Mouse (Mus musculus): Measurements from ENCODE around the gene Ptprn2. TPM values are rescaled to one million over a fixed set of nuclear protein-coding genes. Genes with fewer than 3 reads are reported as not detected.

Ptprn2 gene
- total RNA-seq, 2 experiments from 2014 or later, result not detected

DNA sequence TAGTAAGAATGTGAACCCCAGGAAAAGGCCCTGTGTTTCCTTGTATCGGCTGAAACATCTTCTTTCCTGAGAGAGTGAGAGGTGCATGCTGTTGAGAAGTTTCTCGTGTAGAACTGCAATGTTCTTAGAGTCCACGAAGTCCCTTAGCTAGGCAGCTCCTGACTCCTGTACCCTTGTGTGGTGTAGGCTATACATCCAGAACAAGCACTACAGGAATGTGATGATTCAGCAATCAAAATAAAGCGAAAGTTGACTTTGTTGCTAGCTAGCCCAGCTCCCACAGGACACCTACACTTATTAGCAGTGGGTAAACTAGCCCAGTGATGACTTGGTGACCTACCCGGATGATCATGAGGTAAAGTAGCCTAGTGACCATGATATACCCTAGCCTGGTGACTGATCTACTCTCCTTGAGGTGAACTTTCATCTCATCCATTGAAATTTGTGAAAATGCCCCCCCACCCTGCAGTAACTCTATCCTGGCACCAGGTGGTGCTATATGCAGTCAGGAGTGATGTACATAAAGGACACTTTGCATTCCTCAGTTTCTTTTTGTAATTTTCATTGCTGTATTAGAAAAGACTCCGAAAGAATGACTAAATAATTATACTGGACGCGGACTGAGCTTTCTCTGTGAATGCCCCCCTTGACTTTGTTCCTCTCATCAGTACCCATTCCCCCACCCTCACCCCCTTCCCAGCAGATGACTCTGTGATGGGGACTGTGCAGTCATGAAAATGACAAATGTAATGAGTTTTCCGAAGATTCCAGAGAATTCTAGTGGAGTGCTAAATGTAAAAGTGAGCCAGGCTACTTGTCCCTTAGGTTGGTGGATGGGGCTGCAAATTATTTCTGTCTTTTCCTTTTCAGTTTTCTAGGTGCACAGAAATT lies 140.1 kb downstream of the Ptprn2 start:
- intact Hi-C loops (cut with DNase I), result loop anchor here (10.0 kb wide), 1 partner anchor 729 kb away; no protein-coding TSS in a partner anchor
- no peak for DNase-seq (ENCODE audit: low spot score)

- intact Hi-C loops (cut with DNase I), result loop anchor here (10.0 kb wide), 1 partner anchor 726 kb away; no protein-coding TSS in a partner anchor
- DNase-seq (ENCODE audit: low spot score), result no peak
Measured at GRCm38 (mm10) chr12:116628992-116629391, 143.5 kb downstream of the Ptprn2 start.

DNA sequence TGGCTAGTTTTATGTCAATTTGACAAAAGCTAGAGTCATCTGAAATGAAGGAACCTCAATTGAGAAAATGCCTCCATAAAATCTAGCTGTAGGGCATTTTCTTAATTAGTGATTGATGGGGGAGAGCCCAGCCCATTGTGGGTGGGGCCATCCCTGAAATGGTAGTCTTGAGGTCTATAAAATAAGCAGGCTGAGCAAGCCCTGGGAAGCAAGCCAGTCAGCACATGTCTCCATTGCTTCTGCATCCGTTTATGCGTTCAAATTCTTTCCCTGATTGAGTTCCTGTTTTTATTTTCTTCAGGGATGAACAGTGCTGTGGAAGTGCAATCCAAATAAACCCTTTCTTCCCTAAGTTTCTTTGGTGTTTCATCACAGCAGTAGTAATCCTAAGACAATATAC lies 152.0 kb downstream of the Ptprn2 start:
- DNase-seq (ENCODE audit: low spot score), result no peak
- intact Hi-C loops (cut with DNase I), result no loop called here

DNA sequence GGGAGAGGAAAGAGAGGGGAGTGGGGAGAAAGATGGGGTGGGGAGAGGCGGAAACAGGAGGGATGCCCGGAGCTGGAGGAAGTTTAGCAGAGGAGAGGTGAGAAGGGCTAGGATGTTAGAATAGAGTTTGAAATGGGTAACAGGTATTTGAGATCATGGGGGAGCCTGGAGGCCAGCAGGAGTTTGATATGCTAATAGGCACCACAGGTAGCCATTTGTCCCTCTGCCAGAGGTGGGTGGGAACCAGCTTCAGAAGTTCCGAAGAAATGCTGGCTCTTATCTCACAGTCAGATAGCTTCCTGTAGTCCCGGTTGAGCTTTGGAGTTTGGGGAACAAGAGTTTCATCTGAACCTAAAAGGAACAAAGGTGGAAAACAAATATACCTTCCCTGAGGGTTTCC lies 155.4 kb downstream of the Ptprn2 start:
- intact Hi-C loops (cut with DNase I), result loop anchor here (10.0 kb wide), 1 partner anchor 684 kb away; no protein-coding TSS in a partner anchor
- no peak for DNase-seq (ENCODE audit: low spot score)

DNA sequence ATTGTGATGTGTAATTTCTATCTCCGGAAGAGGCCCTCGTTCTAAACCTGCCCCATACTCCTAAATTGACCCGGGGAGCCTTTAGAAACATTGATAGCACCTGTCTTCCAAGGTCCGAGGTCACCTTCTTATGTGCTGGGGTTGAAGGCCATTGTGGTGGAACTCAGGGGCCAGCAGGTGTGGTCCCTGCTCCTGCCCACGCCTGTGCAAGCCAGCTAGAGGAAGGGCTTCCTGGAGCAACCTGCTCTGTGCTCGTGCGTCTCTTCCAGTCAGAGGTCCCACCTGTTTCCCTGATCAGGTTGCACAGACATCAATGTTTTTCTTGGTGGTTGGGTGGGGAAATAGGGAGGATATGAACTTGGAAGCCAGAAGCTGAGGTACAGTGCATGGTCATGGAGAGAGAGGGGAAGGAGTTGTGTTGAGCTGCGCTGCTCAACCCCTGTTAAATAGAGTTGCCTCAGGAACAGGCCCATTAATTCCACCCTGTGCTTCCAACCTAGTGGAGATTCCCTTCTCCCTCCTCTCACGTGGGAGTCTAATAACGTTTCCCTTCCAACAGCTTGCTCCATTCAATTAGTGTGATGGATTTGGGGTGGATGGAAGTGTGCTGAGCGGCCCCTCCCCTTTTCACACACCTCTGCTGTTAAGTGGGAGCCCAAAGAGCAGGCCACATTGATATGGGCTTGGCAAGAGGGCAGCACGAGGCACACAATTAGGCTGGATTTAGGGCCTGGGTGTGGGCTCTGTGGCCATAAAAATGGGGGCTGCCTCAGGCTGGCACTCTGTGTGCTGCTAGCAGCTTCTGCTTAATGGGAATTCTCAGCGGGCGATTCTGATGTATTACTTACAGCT lies 156.0 kb downstream of the Ptprn2 start:
- intact Hi-C loops (cut with DNase I), result loop anchor here (10.0 kb wide), 1 partner anchor 683 kb away; no protein-coding TSS in a partner anchor

DNA sequence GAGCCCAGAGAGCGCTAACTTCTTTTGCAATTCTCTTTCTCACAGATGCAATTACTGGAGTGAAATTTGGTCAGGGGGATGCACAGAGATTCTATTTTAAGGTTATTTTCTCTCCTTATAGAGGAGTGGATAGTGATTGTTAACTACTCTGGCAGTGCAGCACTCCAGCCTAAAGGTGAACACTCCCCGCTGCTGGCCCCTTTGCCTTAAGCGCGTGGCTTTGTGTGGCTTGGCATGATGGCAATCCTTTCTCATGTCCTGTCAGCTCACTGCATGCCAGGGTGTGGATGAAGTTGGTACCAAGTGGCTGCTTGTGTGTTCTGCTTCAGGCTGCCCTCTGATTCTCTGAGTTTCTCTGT lies 156.7 kb downstream of the Ptprn2 start:
- DNase-seq (ENCODE audit: low spot score), result no peak
- intact Hi-C loops (cut with DNase I), result loop anchor here (10.0 kb wide), 1 partner anchor 683 kb away; no protein-coding TSS in a partner anchor

More for the DNA sequence above, 156.0 kb downstream of the Ptprn2 start:
- DNase-seq (ENCODE audit: low spot score), result no peak

DNA sequence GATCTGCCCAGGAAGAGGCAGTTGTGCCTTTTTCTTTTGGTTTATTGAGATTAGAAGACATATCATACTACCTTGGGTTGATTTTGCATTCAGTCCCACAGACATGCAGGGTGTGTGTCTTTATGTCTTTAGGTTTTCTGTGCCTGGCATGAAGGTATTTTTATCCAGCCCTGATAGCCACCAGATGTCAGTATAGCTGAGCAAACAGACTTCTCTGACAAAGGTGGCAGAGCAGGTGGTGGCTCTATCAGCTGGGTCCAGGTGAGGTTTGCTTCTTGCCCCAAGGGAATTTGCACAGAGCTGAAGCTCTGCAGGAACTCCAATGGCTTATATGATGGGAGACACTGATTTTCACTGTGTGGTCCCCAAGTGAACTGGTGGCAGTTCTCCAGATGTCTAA lies 161.3 kb downstream of the Ptprn2 start:
- intact Hi-C loops (cut with DNase I), result loop anchor here (10.0 kb wide), 1 partner anchor 678 kb away; no protein-coding TSS in a partner anchor

DNA sequence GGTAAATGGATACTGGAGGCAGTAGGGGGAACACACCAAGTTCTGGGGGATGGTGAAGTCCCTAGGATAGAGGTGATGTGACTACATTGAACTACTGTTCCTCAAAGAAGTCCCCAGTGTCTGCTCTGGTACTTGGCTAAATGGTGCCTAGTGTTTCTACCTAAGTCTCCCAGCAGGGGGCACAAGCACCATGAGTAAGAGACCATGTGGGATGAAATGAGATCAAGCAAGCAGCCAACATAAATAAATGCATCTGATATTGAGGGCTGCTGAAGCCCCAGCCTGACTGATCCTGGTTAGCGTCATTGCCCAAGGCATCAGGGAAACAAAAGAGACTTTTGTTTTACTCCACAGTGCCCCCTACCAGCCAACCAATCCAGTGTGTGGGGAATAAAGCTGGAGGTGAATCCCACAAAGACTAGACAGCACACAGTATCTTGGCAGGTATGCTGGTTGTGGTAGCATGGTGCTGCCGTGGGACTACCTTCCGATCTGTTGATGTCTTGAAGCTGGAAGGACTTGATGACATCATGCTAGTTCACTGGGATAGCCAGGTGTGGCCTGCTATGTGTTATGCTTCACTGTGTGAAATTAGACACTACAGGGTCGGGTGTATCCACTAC lies 163.2 kb downstream of the Ptprn2 start:
- DNase-seq (ENCODE audit: low spot score), result no peak
- intact Hi-C loops (cut with DNase I), result loop anchor here (10.0 kb wide), 1 partner anchor 676 kb away; no protein-coding TSS in a partner anchor

More for the DNA sequence above, 161.3 kb downstream of the Ptprn2 start:
- no peak for DNase-seq (ENCODE audit: low spot score)

DNA sequence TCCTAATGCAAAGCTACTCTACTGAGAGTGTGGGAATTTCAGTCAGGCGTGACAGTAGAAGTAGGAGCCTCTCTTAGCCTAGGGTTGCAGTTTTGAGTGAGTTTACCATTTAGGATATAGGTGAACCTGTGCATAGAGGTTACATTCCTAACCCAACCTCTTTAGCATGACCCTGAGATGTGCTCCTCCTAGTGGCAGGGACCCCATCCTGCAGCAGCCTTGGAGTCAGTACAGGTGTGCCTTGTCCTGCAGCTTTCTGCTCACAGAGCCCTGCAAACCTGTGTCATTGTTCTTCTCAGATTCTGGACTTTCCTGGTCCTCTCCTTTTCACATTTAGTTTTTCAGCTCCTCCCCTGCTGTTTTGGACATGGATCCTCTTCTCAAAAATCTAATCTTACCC lies 168.2 kb downstream of the Ptprn2 start:
- DNase-seq (ENCODE audit: low spot score), result no peak
- intact Hi-C loops (cut with DNase I), result no loop called here

DNA sequence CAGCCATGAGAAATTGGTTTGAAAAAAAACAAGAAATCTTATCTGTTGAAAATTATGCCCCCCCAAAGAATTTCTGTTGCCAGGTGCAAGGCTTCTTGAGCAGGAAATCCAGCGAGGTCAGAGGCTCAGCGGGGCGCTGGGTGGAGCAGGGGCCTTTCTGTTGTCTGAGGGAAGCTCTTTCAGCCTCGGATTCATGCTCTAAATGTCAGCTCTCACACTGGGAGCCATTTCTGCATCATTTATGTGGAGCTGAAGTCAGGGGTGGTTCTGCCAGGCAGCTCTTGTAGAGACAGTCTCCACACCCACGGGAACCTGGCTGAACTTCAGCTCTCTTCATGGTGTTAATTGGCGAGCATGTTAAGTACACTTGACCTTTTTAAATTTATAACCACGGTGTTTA lies 174.6 kb downstream of the Ptprn2 start:
- DNase-seq (ENCODE audit: low spot score), result no peak
- intact Hi-C loops (cut with DNase I), result no loop called here

DNA sequence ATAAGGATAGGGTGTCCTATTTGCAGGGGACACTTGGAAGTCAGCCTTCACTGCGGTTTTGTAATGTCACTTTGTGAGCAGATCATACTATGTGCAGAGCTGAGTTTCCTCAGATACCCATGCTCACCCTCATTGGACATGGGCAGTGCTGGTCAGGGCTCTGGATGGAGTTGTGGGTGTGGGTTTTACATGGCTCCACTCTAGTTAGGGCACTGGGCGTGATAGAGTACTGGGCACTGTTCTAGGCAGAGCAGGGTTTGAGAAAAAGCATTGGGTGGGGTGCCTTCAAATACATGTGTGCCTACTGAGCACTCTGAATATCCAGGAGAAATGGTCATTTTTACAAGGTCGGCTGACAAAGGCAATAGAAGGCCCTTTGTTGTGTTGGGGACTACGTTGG lies 175.5 kb downstream of the Ptprn2 start:
- intact Hi-C loops (cut with DNase I), result no loop called here

GRCm38 (mm10) chr12:116677701-116678100 lies 192.2 kb downstream of the Ptprn2 start:
- intact Hi-C loops (cut with DNase I), result no loop called here
- DNase-seq (ENCODE audit: low spot score), result no peak

More for the DNA sequence above, 175.5 kb downstream of the Ptprn2 start:
- no peak for DNase-seq (ENCODE audit: low spot score)

- no peak for DNase-seq (ENCODE audit: low spot score)
- intact Hi-C loops (cut with DNase I), result no loop called here
Measured at GRCm38 (mm10) chr12:116689832-116690231, 204.3 kb downstream of the Ptprn2 start.

DNA sequence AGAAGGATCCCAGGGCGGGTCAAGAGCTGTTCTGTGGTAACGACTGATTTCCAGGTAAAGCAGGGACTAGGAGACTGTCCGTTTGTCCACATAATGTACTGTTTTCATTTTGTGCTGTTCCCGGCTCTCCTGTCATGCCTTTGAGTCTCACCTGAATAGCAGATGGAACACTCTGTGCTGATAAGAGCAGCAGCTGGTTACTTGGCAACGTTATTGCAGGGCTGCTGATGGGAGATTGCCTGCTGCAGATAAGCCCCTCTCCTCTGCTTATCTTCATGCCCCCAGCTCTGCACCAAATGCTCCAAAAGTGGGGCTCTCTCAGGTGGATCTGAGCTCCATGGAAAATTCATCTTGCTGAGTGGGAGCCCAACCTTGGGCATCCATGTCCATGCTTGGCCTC lies 224.0 kb downstream of the Ptprn2 start:
- DNase-seq (ENCODE audit: low spot score), result no peak
- intact Hi-C loops (cut with DNase I), result no loop called here

- DNase-seq (ENCODE audit: low spot score), result no peak
- intact Hi-C loops (cut with DNase I), result no loop called here
Measured at GRCm38 (mm10) chr12:116710716-116711115, 225.2 kb downstream of the Ptprn2 start.

- intact Hi-C loops (cut with DNase I), result no loop called here
- DNase-seq (ENCODE audit: low spot score), result no peak
Measured at GRCm38 (mm10) chr12:116711133-116711532, 225.6 kb downstream of the Ptprn2 start.

- intact Hi-C loops (cut with DNase I), result no loop called here
- no peak for DNase-seq (ENCODE audit: low spot score)
Measured at GRCm38 (mm10) chr12:116713096-116713495, 227.6 kb downstream of the Ptprn2 start.

GRCm38 (mm10) chr12:116721062-116721461 lies 235.5 kb downstream of the Ptprn2 start:
- intact Hi-C loops (cut with DNase I), result no loop called here
- DNase-seq (ENCODE audit: low spot score), result no peak

DNA sequence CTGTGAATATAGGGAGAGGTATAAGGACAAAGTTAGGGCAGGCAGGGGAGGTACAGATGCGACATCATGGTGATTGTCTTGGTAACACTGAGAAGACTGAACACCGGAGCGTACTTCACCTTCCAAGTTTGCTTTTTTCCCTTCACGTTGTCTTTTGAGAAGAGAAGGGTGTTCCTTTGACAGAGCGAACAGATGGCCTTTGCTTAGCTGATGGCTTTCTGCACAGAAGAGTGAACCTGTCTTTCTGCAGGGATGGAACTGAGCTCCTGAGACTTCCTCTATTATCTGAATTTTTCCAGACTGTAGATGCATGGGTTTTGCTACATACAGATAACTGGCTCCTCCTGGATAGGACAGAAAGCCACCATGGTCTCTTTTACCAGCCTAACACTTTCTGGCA lies 254.6 kb downstream of the Ptprn2 start:
- intact Hi-C loops (cut with DNase I), result no loop called here
- DNase-seq (ENCODE audit: low spot score), result no peak

- intact Hi-C loops (cut with DNase I), result no loop called here
- no peak for DNase-seq (ENCODE audit: low spot score)
Measured at GRCm38 (mm10) chr12:116741300-116741699, 255.8 kb downstream of the Ptprn2 start.
